Mouse (Mus musculus): ENCODE data around the gene Cep44. TPM values are rescaled to one million over a fixed set of nuclear protein-coding genes. Genes with fewer than 3 reads are reported as not detected.
A peak's percentile ranks its signal among the peaks of the same experiment; 100 is the strongest.

Cep44 gene
- polyA plus RNA-seq, 1 experiment from 2014 or later, result 50.1 TPM

- peak; percentile 31; the same call in 1 of the 2 replicates for ATAC-seq (ENCODE audit: insufficient number of reproducible peaks, low FRiP score, low TSS enrichment, low read depth)
- DNase-seq (ENCODE audit: low spot score), result no peak
- Histone ChIP-seq H3K27me3 (ENCODE audit: control insufficient read depth, insufficient read depth, low read length) (no peaks in the 10 kb centered on the region), H3K27ac (replicated peaks; ENCODE audit: low read depth, low read length) (no peak overlapping the region), H3K4me2 (ENCODE audit: low read depth, severe bottlenecking) (no peak overlapping the region), H3K9ac (ENCODE audit: low read length) (no peak overlapping the region), H3K9me3 (ENCODE audit: control insufficient read depth, low read length) (no peaks in the 10 kb centered on the region), H3K36me3 (ENCODE audit: control insufficient read depth, insufficient read depth, low read length) (no peaks in the 10 kb centered on the region), H3K4me3 (ENCODE audit: low read depth, low read length) (no peak overlapping the region), H3K4me1 (ENCODE audit: control insufficient read depth, insufficient read depth, low read length) (no peaks in the 10 kb centered on the region)
- WGBS, result 76% methylated on average over 2 of the region's 2 CpGs
Measured at GRCm38 (mm10) chr8:56520249-56520648, 30.6 kb downstream of the Cep44 start.

GRCm38 (mm10) chr8:56518848-56519247 is 32.0 kb downstream of the Cep44 start:
- DNase-seq (ENCODE audit: low spot score) (no peak), ATAC-seq (ENCODE audit: insufficient number of reproducible peaks, low FRiP score, low TSS enrichment, low read depth) (no peak)
- H3K9ac ChIP-seq (ENCODE audit: low read length), result no peak overlapping the region
- 69% methylated on average over 6 of the region's 6 CpGs for WGBS
- no peak overlapping the region for H3K27ac ChIP-seq (replicated peaks; ENCODE audit: low read depth, low read length)
- no peak overlapping the region for H3K4me3 ChIP-seq (ENCODE audit: low read depth, low read length)
- no peaks in the 10 kb centered on the region for H3K36me3 ChIP-seq (ENCODE audit: control insufficient read depth, insufficient read depth, low read length)
- no peaks in the 10 kb centered on the region for H3K27me3 ChIP-seq (ENCODE audit: control insufficient read depth, insufficient read depth, low read length)
- H3K9me3 ChIP-seq (ENCODE audit: control insufficient read depth, low read length), result no peaks in the 10 kb centered on the region
- no peak overlapping the region for H3K4me2 ChIP-seq (ENCODE audit: low read depth, severe bottlenecking)
- no peaks in the 10 kb centered on the region for H3K4me1 ChIP-seq (ENCODE audit: control insufficient read depth, insufficient read depth, low read length)

- ATAC-seq (ENCODE audit: insufficient number of reproducible peaks, low FRiP score, low TSS enrichment, low read depth), result no peak
- no peak overlapping the region for H3K27ac ChIP-seq (replicated peaks; ENCODE audit: low read depth, low read length)
Measured at GRCm38 (mm10) chr8:56508952-56509479, 41.8 kb downstream of the Cep44 start.

GRCm38 (mm10) chr8:56508318-56508951 is 42.4 kb downstream of the Cep44 start:
- Histone ChIP-seq H3K4me1 (ENCODE audit: control insufficient read depth, insufficient read depth, low read length) (no peaks in the 10 kb centered on the region), H3K4me2 (ENCODE audit: low read depth, severe bottlenecking) (no peak overlapping the region), H3K4me3 (ENCODE audit: low read depth, low read length) (no peak overlapping the region), H3K27ac (replicated peaks; ENCODE audit: low read depth, low read length) (no peak overlapping the region), H3K27me3 (ENCODE audit: control insufficient read depth, insufficient read depth, low read length) (no peaks in the 10 kb centered on the region), H3K9ac (ENCODE audit: low read length) (no peak overlapping the region), H3K9me3 (ENCODE audit: control insufficient read depth, low read length) (no peaks in the 10 kb centered on the region), H3K36me3 (ENCODE audit: control insufficient read depth, insufficient read depth, low read length) (no peaks in the 10 kb centered on the region)
- 76% methylated on average over 3 of the region's 3 CpGs for WGBS
- ATAC-seq (ENCODE audit: insufficient number of reproducible peaks, low FRiP score, low TSS enrichment, low read depth) (no peak), DNase-seq (ENCODE audit: low spot score) (no peak)

More at GRCm38 (mm10) chr8:56508952-56509479, 41.8 kb downstream of the Cep44 start:
- WGBS, result 79% methylated on average over 4 of the region's 4 CpGs
- DNase-seq (ENCODE audit: low spot score), result no peak
- H3K9me3 ChIP-seq (ENCODE audit: control insufficient read depth, low read length), result no peaks in the 10 kb centered on the region
- H3K4me3 ChIP-seq (ENCODE audit: low read depth, low read length), result no peak overlapping the region
- no peaks in the 10 kb centered on the region for H3K4me1 ChIP-seq (ENCODE audit: control insufficient read depth, insufficient read depth, low read length)
- no peaks in the 10 kb centered on the region for H3K36me3 ChIP-seq (ENCODE audit: control insufficient read depth, insufficient read depth, low read length)
- H3K27me3 ChIP-seq (ENCODE audit: control insufficient read depth, insufficient read depth, low read length), result no peaks in the 10 kb centered on the region
- H3K4me2 ChIP-seq (ENCODE audit: low read depth, severe bottlenecking), result no peak overlapping the region
- no peak overlapping the region for H3K9ac ChIP-seq (ENCODE audit: low read length)

GRCm38 (mm10) chr8:56501911-56502310 is 48.9 kb downstream of the Cep44 start:
- Histone ChIP-seq H3K9ac (ENCODE audit: low read length) (no peak overlapping the region), H3K36me3 (ENCODE audit: control insufficient read depth, insufficient read depth, low read length) (no peaks in the 10 kb centered on the region), H3K4me1 (ENCODE audit: control insufficient read depth, insufficient read depth, low read length) (no peaks in the 10 kb centered on the region), H3K9me3 (ENCODE audit: control insufficient read depth, low read length) (no peaks in the 10 kb centered on the region), H3K27ac (replicated peaks; ENCODE audit: low read depth, low read length) (no peak overlapping the region), H3K27me3 (ENCODE audit: control insufficient read depth, insufficient read depth, low read length) (no peaks in the 10 kb centered on the region), H3K4me3 (ENCODE audit: low read depth, low read length) (no peak overlapping the region), H3K4me2 (ENCODE audit: low read depth, severe bottlenecking) (no peak overlapping the region)
- no peak for ATAC-seq (ENCODE audit: insufficient number of reproducible peaks, low FRiP score, low TSS enrichment, low read depth)
- no peak for DNase-seq (ENCODE audit: low spot score)

GRCm38 (mm10) chr8:56489496-56489895 is 61.4 kb downstream of the Cep44 start:
- Histone ChIP-seq H3K9me3 (ENCODE audit: control insufficient read depth, low read length) (no peaks in the 10 kb centered on the region), H3K4me3 (ENCODE audit: low read depth, low read length) (no peak overlapping the region), H3K4me1 (ENCODE audit: control insufficient read depth, insufficient read depth, low read length) (no peaks in the 10 kb centered on the region), H3K27ac (replicated peaks; ENCODE audit: low read depth, low read length) (no peak overlapping the region), H3K27me3 (ENCODE audit: control insufficient read depth, insufficient read depth, low read length) (no peaks in the 10 kb centered on the region), H3K9ac (ENCODE audit: low read length) (no peak overlapping the region), H3K36me3 (ENCODE audit: control insufficient read depth, insufficient read depth, low read length) (no peaks in the 10 kb centered on the region), H3K4me2 (ENCODE audit: low read depth, severe bottlenecking) (no peak overlapping the region)
- DNase-seq (ENCODE audit: low spot score), result no peak
- no peak for ATAC-seq (ENCODE audit: insufficient number of reproducible peaks, low FRiP score, low TSS enrichment, low read depth)
- WGBS, result 39% methylated on average over 2 of the region's 2 CpGs

GRCm38 (mm10) chr8:56486006-56486405 is 64.8 kb downstream of the Cep44 start:
- Histone ChIP-seq H3K27me3 (ENCODE audit: control insufficient read depth, insufficient read depth, low read length) (no peaks in the 10 kb centered on the region), H3K9ac (ENCODE audit: low read length) (no peak overlapping the region), H3K4me1 (ENCODE audit: control insufficient read depth, insufficient read depth, low read length) (no peaks in the 10 kb centered on the region), H3K9me3 (ENCODE audit: control insufficient read depth, low read length) (no peaks in the 10 kb centered on the region), H3K4me2 (ENCODE audit: low read depth, severe bottlenecking) (no peak overlapping the region), H3K27ac (replicated peaks; ENCODE audit: low read depth, low read length) (no peak overlapping the region), H3K36me3 (ENCODE audit: control insufficient read depth, insufficient read depth, low read length) (no peaks in the 10 kb centered on the region), H3K4me3 (ENCODE audit: low read depth, low read length) (no peak overlapping the region)
- ATAC-seq (ENCODE audit: insufficient number of reproducible peaks, low FRiP score, low TSS enrichment, low read depth) (no peak), DNase-seq (ENCODE audit: low spot score) (no peak)
- 32% methylated on average over 3 of the region's 3 CpGs for WGBS
